Mouse (Mus musculus) hindbrain, embryonic 13.5 days (tissue): ENCODE results near the gene Cwc22. TPM values are rescaled to one million over a fixed set of nuclear protein-coding genes. Genes with fewer than 3 reads are reported as not detected.

Source experiments
- ATAC-seq: fragments of 200-750 bp; cut with Nextera tagmentation; 2 replicates; pipeline ENCODE4 v1.8.0; 2017; ENCODE audit warnings: moderate TSS enrichment; ENCODE audit not compliant: low FRiP score
- H3K27ac ChIP-seq: fragments of 300-500 bp; sonication (generic); 2 replicates; pipeline ENCODE4 v1.5.1; 2015; ENCODE audit warnings: inconsistent platforms, mild to moderate bottlenecking, moderate library complexity
- H3K27me3 ChIP-seq: fragments of 300-500 bp; sonication (generic); 2 replicates; pipeline ENCODE4 v1.6.1; 2015; ENCODE audit warnings: mild to moderate bottlenecking, inconsistent platforms
- H3K36me3 ChIP-seq: fragments of 300-500 bp; sonication (generic); 2 replicates; pipeline ENCODE4 v1.6.1; 2015; ENCODE audit warnings: mild to moderate bottlenecking, inconsistent platforms
- H3K4me1 ChIP-seq: fragments of 300-500 bp; sonication (generic); replicated peaks from 2 replicates; pipeline ENCODE4 v1.6.1; 2015; ENCODE audit warnings: inconsistent platforms
- H3K4me2 ChIP-seq: fragments of 300-500 bp; sonication (generic); 2 replicates; pipeline ENCODE4 v1.6.1; 2015; ENCODE audit warnings: inconsistent platforms, mild to moderate bottlenecking, moderate library complexity
- H3K4me3 ChIP-seq: fragments of 300-500 bp; sonication (generic); 2 replicates; pipeline ENCODE4 v1.5.1; 2015; ENCODE audit warnings: mild to moderate bottlenecking, inconsistent platforms
- H3K9ac ChIP-seq: fragments of 300-500 bp; sonication (generic); 2 replicates; pipeline ENCODE4 v1.6.1; 2015; ENCODE audit warnings: mild to moderate bottlenecking, inconsistent platforms
- H3K9me3 ChIP-seq: fragments of 300-500 bp; sonication (generic); 2 replicates; pipeline ENCODE4 v1.6.1; 2016; ENCODE audit warnings: inconsistent platforms
- WGBS: fragments of 180-500 bp; shearing (Covaris S2); methylation state at CpG from one replicate; pipeline ENCODE4 v1.1.7; 2015; 5-methylcytosine and 5-hydroxymethylcytosine counted together
- polyA plus RNA-seq: library from polyadenylated mRNA; unstranded; fragments of >200 nt; fragmentation: Nextera tagmentation; extraction: Ambion mirVana; gene quantifications from 2 replicates; pipeline ENCODE4 v1.2.1, GENCODE M21; 2015

Cwc22 gene
- polyA plus RNA-seq, 1 experiment from 2014 or later: 23.5 TPM

DNA sequence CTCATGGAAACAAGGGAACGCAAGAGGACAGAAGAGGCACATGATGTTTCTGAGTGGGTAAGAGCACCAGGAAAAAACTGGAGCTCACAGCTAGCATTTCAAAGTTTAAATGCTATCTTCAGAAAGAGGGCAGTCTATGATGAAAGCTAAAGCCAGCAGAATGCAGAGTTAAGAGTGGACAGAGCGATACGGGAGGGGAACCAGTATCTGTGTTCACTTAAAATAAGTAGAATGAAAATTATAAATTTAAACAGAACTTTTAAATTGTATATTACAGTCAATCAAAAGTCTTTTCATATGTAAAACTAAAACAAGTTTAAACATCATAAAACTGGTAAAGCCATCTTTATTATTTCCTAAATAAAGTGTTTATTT, 28.8 kb downstream of the Cwc22 start:
- WGBS: 100% methylated on average over 3 of the region's 3 CpGs
- Histone ChIP-seq H3K27ac (no peak overlapping the region), H3K27me3 (no peaks in the 10 kb centered on the region), H3K36me3 (peaks cover 69% of the 10 kb centered on the region), H3K4me1 (no peaks in the 10 kb centered on the region), H3K9me3 (no peaks in the 10 kb centered on the region), H3K4me2 (no peak overlapping the region), H3K4me3 (no peak overlapping the region), H3K9ac (no peak overlapping the region)
- no peak for ATAC-seq

DNA sequence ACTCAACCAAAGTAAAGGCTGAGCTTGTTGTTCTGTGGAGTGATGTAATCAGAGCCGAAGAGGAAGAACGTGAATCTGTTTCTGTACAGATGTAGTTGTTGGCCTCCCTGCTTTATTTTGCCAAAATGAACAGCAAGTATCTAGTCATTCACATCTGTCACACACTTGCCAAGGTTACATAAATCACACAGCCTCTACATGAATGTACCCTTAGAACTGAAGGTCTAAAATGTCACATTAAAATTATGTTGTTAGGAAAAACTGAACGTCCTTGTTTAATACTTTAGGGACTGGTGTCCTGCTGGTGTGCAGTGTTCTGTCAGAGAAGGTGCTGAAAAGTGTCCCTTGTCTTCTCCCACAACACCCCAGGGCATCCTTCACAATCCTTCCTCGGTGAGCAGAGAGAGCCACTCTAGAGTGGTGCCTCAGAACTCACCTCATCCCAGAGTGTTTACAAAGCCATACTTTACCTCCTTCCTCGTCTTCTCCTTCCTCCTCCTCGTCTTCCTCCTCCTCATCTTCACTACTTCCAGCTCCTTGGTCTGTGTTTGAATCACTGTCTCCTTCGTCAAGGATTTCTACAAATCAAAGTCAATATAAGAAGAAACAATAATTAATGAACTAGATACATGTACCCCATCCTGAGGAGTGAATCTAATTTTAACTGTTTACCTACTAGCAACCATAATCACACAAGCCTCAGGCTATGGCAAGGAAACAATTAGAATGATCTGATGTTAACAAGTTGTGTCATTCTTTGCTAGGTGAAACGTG, 29.4 kb downstream of the Cwc22 start:
- H3K4me3 ChIP-seq: no peak overlapping the region
- no peak overlapping the region for H3K4me2 ChIP-seq
- no peak for ATAC-seq
- no peak overlapping the region for H3K9ac ChIP-seq
- WGBS: 92% methylated on average over 8 of the region's 8 CpGs
- H3K4me1 ChIP-seq: no peaks in the 10 kb centered on the region
- H3K9me3 ChIP-seq: no peaks in the 10 kb centered on the region
- no peaks in the 10 kb centered on the region for H3K27me3 ChIP-seq
- H3K27ac ChIP-seq: no peak overlapping the region
- peaks cover 69% of the 10 kb centered on the region for H3K36me3 ChIP-seq

- Histone ChIP-seq H3K9me3 (no peaks in the 10 kb centered on the region), H3K9ac (no peak overlapping the region), H3K27ac (no peak overlapping the region), H3K27me3 (no peaks in the 10 kb centered on the region), H3K36me3 (peaks cover 64% of the 10 kb centered on the region), H3K4me1 (no peaks in the 10 kb centered on the region), H3K4me2 (no peak overlapping the region), H3K4me3 (no peak overlapping the region)
- 97% methylated on average over 8 of the region's 8 CpGs for WGBS
- ATAC-seq: no peak
These were observed 31.0 kb downstream of the Cwc22 start for GRCm38 (mm10) chr2:77915187-77915586.

DNA sequence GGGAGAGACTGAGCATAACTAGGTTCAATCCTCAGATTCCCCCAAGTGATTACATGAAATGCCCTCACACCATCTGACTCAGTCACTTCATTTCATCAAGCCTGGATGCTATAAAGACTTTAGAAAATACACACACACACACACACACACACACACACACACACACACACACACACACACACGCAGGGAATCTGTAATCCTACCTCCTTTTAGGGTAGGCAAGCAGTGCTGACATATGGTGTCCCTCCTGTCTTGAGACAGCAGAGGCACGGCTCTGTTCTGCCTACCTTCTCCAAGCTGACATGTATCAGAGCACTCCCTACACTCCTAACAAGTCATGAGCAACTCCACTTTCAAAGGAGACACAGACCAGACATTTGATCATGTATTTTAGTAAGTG, 32.5 kb downstream of the Cwc22 start:
- H3K4me3 ChIP-seq: no peak overlapping the region
- no peak overlapping the region for H3K4me2 ChIP-seq
- no peaks in the 10 kb centered on the region for H3K27me3 ChIP-seq
- ATAC-seq: no peak
- no peak overlapping the region for H3K27ac ChIP-seq
- no peaks in the 10 kb centered on the region for H3K9me3 ChIP-seq
- H3K4me1 ChIP-seq: no peaks in the 10 kb centered on the region
- H3K9ac ChIP-seq: no peak overlapping the region
- H3K36me3 ChIP-seq: peaks cover 58% of the 10 kb centered on the region
- 92% methylated on average over 2 of the region's 2 CpGs for WGBS

- Histone ChIP-seq H3K36me3 (peaks cover 55% of the 10 kb centered on the region), H3K27ac (no peak overlapping the region), H3K9me3 (no peaks in the 10 kb centered on the region), H3K4me1 (no peaks in the 10 kb centered on the region), H3K4me2 (no peak overlapping the region), H3K9ac (no peak overlapping the region), H3K4me3 (no peak overlapping the region), H3K27me3 (no peaks in the 10 kb centered on the region)
- ATAC-seq: no peak
- WGBS: 91% methylated on average over 4 of the region's 4 CpGs
These were observed 34.0 kb downstream of the Cwc22 start for GRCm38 (mm10) chr2:77912197-77912596.

- Histone ChIP-seq H3K9ac (no peak overlapping the region), H3K4me1 (no peaks in the 10 kb centered on the region), H3K9me3 (no peaks in the 10 kb centered on the region), H3K27ac (no peak overlapping the region), H3K27me3 (no peaks in the 10 kb centered on the region), H3K36me3 (peaks cover 54% of the 10 kb centered on the region), H3K4me3 (no peak overlapping the region), H3K4me2 (no peak overlapping the region)
- 91% methylated on average over 2 of the region's 2 CpGs for WGBS
- ATAC-seq: no peak
These were observed 34.7 kb downstream of the Cwc22 start for GRCm38 (mm10) chr2:77911452-77911851.

DNA sequence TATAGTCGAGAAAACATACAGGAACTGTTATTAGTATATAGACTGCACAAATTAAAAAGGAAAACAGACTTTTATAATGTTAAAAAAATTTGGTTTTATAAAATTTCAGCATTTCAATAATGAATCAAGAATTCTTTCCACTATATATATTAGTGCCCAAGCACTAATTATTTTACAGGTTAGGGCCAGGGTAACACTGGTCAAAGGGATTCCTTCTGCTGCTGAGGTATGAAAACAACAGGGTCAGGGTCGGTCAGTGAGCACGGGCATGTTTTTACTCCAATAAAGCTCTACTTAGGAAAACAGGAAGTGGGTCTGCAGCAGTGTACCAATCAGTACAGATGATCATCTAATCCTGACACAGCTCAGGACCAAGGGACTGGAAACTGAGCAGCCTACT, 36.0 kb downstream of the Cwc22 start:
- H3K27me3 ChIP-seq: no peaks in the 10 kb centered on the region
- no peak overlapping the region for H3K4me2 ChIP-seq
- H3K4me1 ChIP-seq: no peaks in the 10 kb centered on the region
- no peak overlapping the region for H3K9ac ChIP-seq
- no peak for ATAC-seq
- H3K27ac ChIP-seq: no peak overlapping the region
- H3K9me3 ChIP-seq: no peaks in the 10 kb centered on the region
- 85% methylated on average over 3 of the region's 3 CpGs for WGBS
- H3K4me3 ChIP-seq: no peak overlapping the region
- peaks cover 54% of the 10 kb centered on the region for H3K36me3 ChIP-seq

DNA sequence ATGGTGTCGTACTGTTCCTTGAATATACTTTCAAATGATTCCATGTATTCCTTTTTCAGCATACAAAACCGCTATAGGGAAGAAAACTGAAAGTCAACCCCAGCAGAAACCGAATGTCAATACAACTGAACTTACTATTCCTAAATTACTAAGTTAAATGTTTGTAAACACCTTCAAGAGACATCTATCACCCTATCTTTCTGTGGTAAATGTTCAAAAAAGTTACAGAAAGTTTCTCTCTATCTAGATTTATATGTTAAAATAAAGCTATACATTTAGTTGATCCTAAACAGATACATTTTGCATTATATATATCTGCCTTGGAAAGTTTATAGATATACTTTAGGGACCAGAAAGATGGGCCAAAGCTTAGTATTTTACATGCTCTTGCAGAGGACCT, 39.0 kb downstream of the Cwc22 start:
- Histone ChIP-seq H3K9me3 (no peaks in the 10 kb centered on the region), H3K9ac (no peak overlapping the region), H3K27me3 (no peaks in the 10 kb centered on the region), H3K4me1 (no peaks in the 10 kb centered on the region), H3K36me3 (peaks cover 57% of the 10 kb centered on the region), H3K27ac (no peak overlapping the region), H3K4me3 (no peak overlapping the region), H3K4me2 (no peak overlapping the region)
- no peak for ATAC-seq
- 97% methylated on average over 3 of the region's 3 CpGs for WGBS

GRCm38 (mm10) chr2:77905023-77905422, 41.2 kb downstream of the Cwc22 start:
- no peak overlapping the region for H3K27ac ChIP-seq

DNA sequence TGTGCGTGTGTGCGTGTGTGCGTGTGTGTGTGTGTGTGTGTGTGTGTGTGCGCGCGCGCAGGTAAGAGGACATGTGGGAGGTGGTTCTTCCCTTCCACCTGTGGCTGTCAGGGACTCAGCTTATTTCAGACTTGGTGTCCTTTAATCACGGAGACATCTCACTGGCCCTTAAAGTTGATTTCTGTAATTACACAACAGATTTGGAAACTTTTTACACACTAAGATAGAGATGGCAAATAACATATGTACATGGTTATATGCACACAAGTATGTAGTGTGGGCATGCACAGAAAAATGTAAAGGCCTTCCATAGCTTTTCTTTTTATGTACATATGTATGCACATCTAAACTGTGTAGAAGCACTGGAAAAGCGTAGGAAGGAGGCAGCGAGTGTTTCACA, 41.7 kb downstream of the Cwc22 start:
- H3K9ac ChIP-seq: no peak overlapping the region
- H3K4me2 ChIP-seq: no peak overlapping the region
- no peak overlapping the region for H3K4me3 ChIP-seq
- no peaks in the 10 kb centered on the region for H3K27me3 ChIP-seq
- H3K9me3 ChIP-seq: no peaks in the 10 kb centered on the region
- 97% methylated on average over 9 of the region's 10 CpGs for WGBS
- H3K36me3 ChIP-seq: peaks cover 56% of the 10 kb centered on the region
- H3K27ac ChIP-seq: no peak overlapping the region
- ATAC-seq: no peak
- H3K4me1 ChIP-seq: no peaks in the 10 kb centered on the region

More at GRCm38 (mm10) chr2:77905023-77905422, 41.2 kb downstream of the Cwc22 start:
- H3K36me3 ChIP-seq: peaks cover 51% of the 10 kb centered on the region
- H3K27me3 ChIP-seq: no peaks in the 10 kb centered on the region
- H3K4me1 ChIP-seq: no peaks in the 10 kb centered on the region
- H3K9me3 ChIP-seq: no peaks in the 10 kb centered on the region
- no peak overlapping the region for H3K9ac ChIP-seq
- H3K4me3 ChIP-seq: no peak overlapping the region
- no peak overlapping the region for H3K4me2 ChIP-seq
- ATAC-seq: no peak
- 93% methylated on average over 7 of the region's 7 CpGs for WGBS

DNA sequence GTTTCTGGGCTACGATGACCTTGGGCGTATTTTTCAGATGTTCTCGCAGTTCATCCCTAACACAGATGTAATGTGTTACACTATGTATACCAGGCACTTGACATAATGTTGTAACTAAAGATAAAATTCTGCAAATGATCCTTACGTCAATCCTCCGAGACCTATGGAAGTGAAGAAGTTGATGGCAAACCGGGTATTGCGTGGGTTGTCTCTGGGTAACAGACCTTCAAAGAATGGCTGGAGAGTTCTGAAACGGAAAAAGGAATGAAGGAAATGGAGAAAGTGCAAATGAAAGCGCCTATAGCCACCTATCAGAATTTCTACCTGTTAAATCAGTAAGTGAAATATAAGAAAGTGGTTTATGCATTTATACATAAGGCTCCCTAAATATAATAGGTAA, 42.2 kb downstream of the Cwc22 start:
- H3K27ac ChIP-seq: no peak overlapping the region
- peaks cover 61% of the 10 kb centered on the region for H3K36me3 ChIP-seq
- H3K4me2 ChIP-seq: no peak overlapping the region
- no peaks in the 10 kb centered on the region for H3K9me3 ChIP-seq
- H3K4me1 ChIP-seq: no peaks in the 10 kb centered on the region
- no peak for ATAC-seq
- 96% methylated on average over 9 of the region's 9 CpGs for WGBS
- no peak overlapping the region for H3K4me3 ChIP-seq
- no peak overlapping the region for H3K9ac ChIP-seq
- H3K27me3 ChIP-seq: no peaks in the 10 kb centered on the region

GRCm38 (mm10) chr2:77903098-77903497, 43.1 kb downstream of the Cwc22 start:
- H3K9me3 ChIP-seq: no peaks in the 10 kb centered on the region
- H3K27ac ChIP-seq: no peak overlapping the region
- no peak overlapping the region for H3K4me3 ChIP-seq
- no peak for ATAC-seq
- whole genome bisulfite sequencing: 98% methylated on average over 3 of the region's 3 CpGs
- H3K27me3 ChIP-seq: no peaks in the 10 kb centered on the region
- H3K9ac ChIP-seq: no peak overlapping the region
- no peaks in the 10 kb centered on the region for H3K4me1 ChIP-seq
- peaks cover 70% of the 10 kb centered on the region for H3K36me3 ChIP-seq
- no peak overlapping the region for H3K4me2 ChIP-seq

- ATAC-seq: no peak
- WGBS: 94% methylated on average over 5 of the region's 5 CpGs
- Histone ChIP-seq H3K4me2 (no peak overlapping the region), H3K4me1 (no peaks in the 10 kb centered on the region), H3K27me3 (no peaks in the 10 kb centered on the region), H3K4me3 (no peak overlapping the region), H3K9me3 (no peaks in the 10 kb centered on the region), H3K27ac (no peak overlapping the region), H3K9ac (no peak overlapping the region), H3K36me3 (peaks cover 74% of the 10 kb centered on the region)
These were observed 44.9 kb downstream of the Cwc22 start for GRCm38 (mm10) chr2:77901269-77901668.
